Mouse (Mus musculus) olfactory bulb, adult 2 months (tissue): ENCODE data around the gene Sde2.
"Not testable (repeated sequence)": the region's sequence is repeated elsewhere in the genome, so short reads cannot be mapped to it uniquely, and the experiment has no call there.

Experiments used
- CTCF ChIP-seq: fragments of 200-500 bp; IDR thresholded peaks from 2 replicates; pipeline ENCODE4 v1.5.1; 2012; ENCODE audit warnings: low read depth, mild to moderate bottlenecking, low read length, moderate library complexity; ENCODE audit not compliant: insufficient read depth
- POLR2A ChIP-seq: fragments of 200-500 bp; IDR thresholded peaks from 2 replicates; pipeline ENCODE4 v1.6.1; 2012; ENCODE audit warnings: mild to moderate bottlenecking, low read depth, low read length, moderate library complexity; ENCODE audit not compliant: insufficient read depth

DNA sequence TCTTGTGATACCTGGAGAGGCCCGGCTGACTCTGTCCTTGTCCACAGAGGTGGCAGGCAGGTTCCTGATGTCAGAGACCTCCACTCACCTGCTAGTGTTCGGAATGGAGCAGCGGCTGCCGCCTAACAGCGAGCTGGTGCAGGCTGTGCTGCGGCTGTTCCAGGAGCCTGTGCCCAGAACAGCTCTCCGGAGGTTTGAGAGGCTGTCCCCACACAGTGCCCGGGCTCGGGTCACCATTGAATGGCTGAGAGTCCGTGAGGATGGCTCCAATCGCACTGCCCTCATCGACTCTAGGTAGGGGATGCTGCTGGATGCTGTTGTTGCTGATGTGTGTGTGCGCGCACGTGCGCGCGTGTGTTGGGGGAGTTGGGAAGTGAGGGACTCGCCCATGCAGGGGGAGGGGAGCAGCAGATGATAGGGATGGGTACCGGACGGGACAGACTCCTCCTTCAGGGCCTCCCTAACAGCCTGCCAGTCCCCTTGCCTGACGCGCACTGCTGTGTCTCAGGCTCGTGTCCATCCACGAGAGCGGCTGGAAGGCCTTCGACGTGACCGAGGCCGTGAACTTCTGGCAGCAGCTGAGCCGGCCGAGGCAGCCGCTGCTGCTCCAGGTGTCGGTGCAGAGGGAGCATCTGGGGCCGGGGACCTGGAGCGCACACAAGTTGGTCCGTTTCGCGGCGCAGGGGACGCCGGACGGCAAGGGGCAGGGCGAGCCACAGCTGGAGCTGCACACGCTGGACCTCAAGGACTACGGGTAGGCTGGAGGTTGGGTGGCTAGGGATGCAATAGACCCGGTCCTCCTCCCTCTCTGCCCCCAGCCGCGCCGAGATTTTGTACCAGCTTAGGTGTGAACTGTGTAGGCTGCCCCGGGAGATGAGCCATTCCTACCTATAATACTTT lies 43.4 kb downstream of the Sde2 start:
- not testable (repeated sequence) for TF ChIP-seq CTCF, POLR2A
